8 mouse cellular contexts compared by ENCODE assay signal in genomic region chr11:75509741-75510626, GRCm38 (mm10). TPM values are rescaled to one million over a fixed set of nuclear protein-coding genes. Genes with fewer than 3 reads are reported as not detected.
DNase-seq lines count a peak whose midpoint lies in the region; ATAC-seq and TF ChIP-seq lines count a peak whose summit lies in the region.

Gene Rilp, plus strand, starts transcription at chr11:75510094.

- H3K4me1 ChIP-seq in MEL (ENCODE audit: control insufficient read depth in 1 of 2, insufficient read depth in 2 of 2, low read length in 2 of 2), result no peaks in the 10 kb centered on the region
- peaks cover 16% of the 10 kb centered on the region for H3K4me1 ChIP-seq in heart, embryonic 11.5 days (ENCODE audit: control insufficient read depth, insufficient read depth, low read length)
- H3K4me1 ChIP-seq in kidney, embryonic 14.5 days (ENCODE audit: control insufficient read depth, insufficient read depth, low read length), result peaks cover 20% of the 10 kb centered on the region

- TF ChIP-seq EP300 in MEL (IDR thresholded peaks at IDR 0.05; ENCODE audit: low read depth in 1 of 2, low read length in 2 of 2), result no peak

- DNase-seq in MEL (ENCODE audit: low read depth, low spot score), result no peak
- DNase-seq in adrenal gland, postnatal 4 days (ENCODE audit: low spot score in 2 of 2), result peak; percentile 41 to 57
- peak; percentile 93 to 96 for DNase-seq in lung, adult 18-20 months
- DNase-seq in spleen, postnatal 10 days (ENCODE audit: low spot score in 2 of 2), result no peak

- peak in 1 of 2 experiments; percentile 45; a peak in 1 of 4 replicates for TF ChIP-seq POLR2A in MEL (IDR thresholded peaks at IDR 0.05; ENCODE audit: control insufficient read depth in 1 of 2, insufficient read depth in 1 of 2, low read depth in 1 of 2, low read length in 2 of 2, poor library complexity in 1 of 2)

- H3K4me3 ChIP-seq in MEL (ENCODE audit: control insufficient read depth in 1 of 2, insufficient read depth in 1 of 2, low read depth in 2 of 2, low read length in 2 of 2), result no peak within 1 kb of the TSS
- peak within 1 kb of the TSS; percentile 53 for H3K4me3 ChIP-seq in heart, embryonic 11.5 days (ENCODE audit: low read depth, low read length)
- H3K4me3 ChIP-seq in kidney, embryonic 14.5 days (ENCODE audit: low read length), result peak within 1 kb of the TSS; percentile 50

- H3K36me3 ChIP-seq in MEL (ENCODE audit: control insufficient read depth in 1 of 2, insufficient read depth in 2 of 2, low read length in 2 of 2), result peaks cover 0 to 34% of the 10 kb centered on the region in 2 experiments; a peak in 2 of 4 replicates
- peaks cover 30% of the 10 kb centered on the region for H3K36me3 ChIP-seq in heart, embryonic 11.5 days (ENCODE audit: control insufficient read depth, insufficient read depth, low read length)
- H3K36me3 ChIP-seq in kidney, embryonic 14.5 days (ENCODE audit: control insufficient read depth, insufficient read depth, low read length), result peaks cover 45% of the 10 kb centered on the region

- no peaks in the 10 kb centered on the region for H3K27me3 ChIP-seq in MEL (ENCODE audit: control insufficient read depth in 1 of 2, insufficient read depth in 2 of 2, low read length in 2 of 2)
- no peaks in the 10 kb centered on the region; the same call in 1 of the 2 replicates for H3K27me3 ChIP-seq in heart, embryonic 11.5 days (ENCODE audit: control insufficient read depth, insufficient read depth, low read length)
- H3K27me3 ChIP-seq in kidney, embryonic 14.5 days (ENCODE audit: control insufficient read depth, insufficient read depth, low read length), result no peaks in the 10 kb centered on the region

- no peaks in the 10 kb centered on the region for H3K79me2 ChIP-seq in MEL (ENCODE audit: control insufficient read depth, insufficient read depth, low read length, poor library complexity)

- no peak for TF ChIP-seq CTCF in MEL (IDR thresholded peaks at IDR 0.05 in 2 of 3, conservative IDR thresholded peaks at IDR 0.05 in 1 of 3; ENCODE audit: control insufficient read depth in 1 of 3, insufficient read depth in 1 of 3, low read depth in 2 of 3, low read length in 3 of 3, poor library complexity in 1 of 3, severe bottlenecking in 1 of 3)

- H3K27ac ChIP-seq in MEL (ENCODE audit: control insufficient read depth, low read depth, low read length), result no peak within 1 kb of the TSS
- H3K27ac ChIP-seq in heart, embryonic 11.5 days (ENCODE audit: low read depth, low read length), result peak within 1 kb of the TSS; percentile 77
- H3K27ac ChIP-seq in kidney, embryonic 14.5 days (ENCODE audit: low read depth, low read length), result peak within 1 kb of the TSS; percentile 69

- no peaks in the 10 kb centered on the region for H3K9me3 ChIP-seq in MEL (replicated peaks; ENCODE audit: insufficient read depth, low read length)
- H3K9me3 ChIP-seq in heart, embryonic 11.5 days (replicated peaks; ENCODE audit: control insufficient read depth, low read length), result no peaks in the 10 kb centered on the region
- no peaks in the 10 kb centered on the region for H3K9me3 ChIP-seq in kidney, embryonic 14.5 days (ENCODE audit: control insufficient read depth, low read length)

- WGBS in heart, embryonic 11.5 days (ENCODE audit: insufficient replicate concordance), result under 1% methylated on average over 43 of the region's 43 CpGs
- WGBS in kidney, embryonic 14.5 days, result 1% methylated on average over 43 of the region's 43 CpGs

- peak; percentile 56 for ATAC-seq in erythroblast, adult 5-6 weeks (replicated peaks; ENCODE audit: low FRiP score, poor library complexity, severe bottlenecking)
- peak; percentile 55 for ATAC-seq in heart, embryonic 11.5 days (replicated peaks; ENCODE audit: insufficient number of reproducible peaks, low FRiP score, low TSS enrichment)
- peak; percentile 81 for ATAC-seq in kidney, embryonic 14.5 days (ENCODE audit: low FRiP score, low TSS enrichment)
- ATAC-seq in neutrophil, adult 5-6 weeks (ENCODE audit: extremely low read depth, insufficient number of reproducible peaks, low FRiP score, poor library complexity, severe bottlenecking), result 0 out of 2 replicates have a peak, but pooled peaks have one; percentile 4

- peak within 1 kb of the TSS; percentile 87 for H3K4me2 ChIP-seq in heart, embryonic 11.5 days
- peak within 1 kb of the TSS; percentile 97 for H3K4me2 ChIP-seq in kidney, embryonic 14.5 days (replicated peaks; ENCODE audit: low read depth, low read length)

- TF ChIP-seq RAD21 in MEL (IDR thresholded peaks at IDR 0.05; ENCODE audit: low read depth, low read length), result no peak

- H3K9ac ChIP-seq in MEL (ENCODE audit: control insufficient read depth, low read depth, low read length, poor library complexity, severe bottlenecking), result no peak within 1 kb of the TSS
- H3K9ac ChIP-seq in heart, embryonic 11.5 days (ENCODE audit: low read depth, low read length), result peak within 1 kb of the TSS; percentile 72
- H3K9ac ChIP-seq in kidney, embryonic 14.5 days (ENCODE audit: low read depth, low read length), result peak within 1 kb of the TSS; percentile 66

TF ChIP-seq in MEL, 35 proteins besides CTCF, POLR2A, EP300 and RAD21:
- no peak for TF ChIP-seq ZMIZ1 (IDR thresholded peaks at IDR 0.05; ENCODE audit: low read depth, low read length)
- no peak for TF ChIP-seq KAT2A (conservative IDR thresholded peaks at IDR 0.05; ENCODE audit: low read depth, low read length)
- peak; percentile 53; the same call in 1 of the 2 replicates for TF ChIP-seq POLR2AphosphoS2 (IDR thresholded peaks at IDR 0.05; ENCODE audit: low read length)

RNA-seq across cellular contexts. Expression of gene Rilp, which starts in this region (rescaled TPM):
- 0.16 and 0.19 TPM in 2 replicates for total RNA-seq in MEL (2012; rRNA removed)
- under 1 TPM in 1 of 2 experiments, not detected in 1; 0.65 TPM for polyA plus RNA-seq in MEL (2012; ENCODE audit: insufficient read depth in 1 of 2, insufficient read length in 2 of 2, low read depth in 1 of 2, low replicate concordance in 2 of 2, missing spikeins in 1 of 2)
- total RNA-seq in adrenal gland, postnatal 4 days (2021), result 1 to 10 TPM; 7.7 to 8.5 TPM
- total RNA-seq in erythroblast, adult 5-6 weeks (2015; ENCODE audit: low replicate concordance), result not detected in 2 replicates
- total RNA-seq in erythroblast, adult 5-6 weeks (2017; ENCODE audit: low replicate concordance), result not detected in 2 replicates
- 0.94 and 2.0 TPM in 2 replicates for polyA plus RNA-seq in heart, embryonic 11.5 days (2014; fragmentation: Nextera tagmentation; extraction: Ambion mirVana)
- 0.51 and 0.97 TPM in 2 replicates for polyA plus RNA-seq in kidney, embryonic 14.5 days (2014; fragmentation: Nextera tagmentation; extraction: Ambion mirVana)
- 0.86 TPM in 1 of 2 replicates, not detected in the other for total RNA-seq in neutrophil, adult 5-6 weeks (2017)

Comparison
In these comparisons a context has a peak if more than half of its experiments do, and no peak if none do; other contexts are left out.
1. Peak in ATAC-seq in erythroblast, adult 5-6 weeks; RNA of the gene not detected or under 1 TPM.
2. Peak in ATAC-seq, H3K4me3 ChIP-seq, H3K27ac ChIP-seq, H3K9ac ChIP-seq and H3K4me2 ChIP-seq in kidney, embryonic 14.5 days; RNA of the gene not detected or under 1 TPM.
3. Peak in ATAC-seq in neutrophil, adult 5-6 weeks; RNA of the gene not detected or under 1 TPM.
4. DNase-seq: peak in adrenal gland, postnatal 4 days (2 of 2) and lung, adult 18-20 months (2 of 2); none in MEL (single experiment) and spleen, postnatal 10 days (0 of 2).
5. ATAC-seq: peak in every context shown above with its lines; median percentile 81 in kidney, embryonic 14.5 days; 56 in erythroblast, adult 5-6 weeks; 55 in heart, embryonic 11.5 days; 4 in neutrophil, adult 5-6 weeks.